Mouse (Mus musculus) embryonic facial prominence, embryonic 12.5 days (tissue): ENCODE results near the gene Olfr1157. TPM values are rescaled to one million over a fixed set of nuclear protein-coding genes. Genes with fewer than 3 reads are reported as not detected.

ENCODE experiments used
- ATAC-seq: fragments of 200-750 bp; cut with Nextera tagmentation; 2 replicates; pipeline ENCODE4 v1.8.0; 2017; ENCODE audit not compliant: insufficient number of reproducible peaks, insufficient read depth, low FRiP score, low TSS enrichment
- H3K27ac ChIP-seq: fragments of 300-500 bp; sonication (generic); 2 replicates; pipeline ENCODE4 v1.5.1; 2016; ENCODE audit warnings: mild to moderate bottlenecking
- H3K27me3 ChIP-seq: fragments of 300-500 bp; sonication (generic); 2 replicates; pipeline ENCODE4 v1.6.1; 2016; ENCODE audit warnings: mild to moderate bottlenecking, moderate library complexity
- H3K36me3 ChIP-seq: fragments of 300-500 bp; sonication (generic); 2 replicates; pipeline ENCODE4 v1.6.1; 2016; ENCODE audit warnings: mild to moderate bottlenecking
- H3K4me1 ChIP-seq: fragments of 300-500 bp; sonication (generic); 2 replicates; pipeline ENCODE4 v1.6.1; 2016
- H3K4me2 ChIP-seq: fragments of 300-500 bp; sonication (generic); replicated peaks from 2 replicates; pipeline ENCODE4 v1.6.1; 2016; ENCODE audit warnings: mild to moderate bottlenecking, moderate library complexity
- H3K4me3 ChIP-seq: fragments of 300-500 bp; sonication (generic); 2 replicates; pipeline ENCODE4 v1.5.1; 2016; ENCODE audit warnings: mild to moderate bottlenecking
- H3K9ac ChIP-seq: fragments of 300-500 bp; sonication (generic); 2 replicates; pipeline ENCODE4 v1.6.1; 2016; ENCODE audit warnings: mild to moderate bottlenecking, moderate library complexity
- H3K9me3 ChIP-seq: fragments of 300-500 bp; sonication (generic); 2 replicates; pipeline ENCODE4 v1.6.1; 2016; ENCODE audit warnings: mild to moderate bottlenecking, moderate library complexity
- WGBS: fragments of 180-500 bp; shearing (Covaris S2); methylation state at CpG from one replicate; pipeline ENCODE4 v1.1.7; 2016; 5-methylcytosine and 5-hydroxymethylcytosine counted together
- polyA plus RNA-seq: library from polyadenylated mRNA; unstranded; fragments of >200 nt; fragmentation: Nextera tagmentation; extraction: Ambion mirVana; gene quantifications from 2 replicates; pipeline ENCODE4 v1.2.1, GENCODE M21; 2016

Gene Olfr1157
- polyA plus RNA-seq = not detected in 2 replicates

- Histone ChIP-seq H3K36me3 (no peaks in the 10 kb centered on the region), H3K4me2 (no peak within 1 kb of the TSS), H3K9me3 (no peaks in the 10 kb centered on the region), H3K27ac (no peak within 1 kb of the TSS), H3K4me1 (no peaks in the 10 kb centered on the region), H3K4me3 (no peak within 1 kb of the TSS), H3K27me3 (no peaks in the 10 kb centered on the region), H3K9ac (no peak within 1 kb of the TSS)
- no peak for ATAC-seq
- WGBS = 93% methylated on average over 4 of the region's 4 CpGs
These were observed at the start of gene Olfr1157 for GRCm38 (mm10) chr2:87968199-87968598. Gene Olfr1157, minus strand, starts transcription at chr2:87968299.

GRCm38 (mm10) chr2:88007515-88008318, 39.6 kb upstream of the Olfr1157 start, which contains the start of gene Olfr1160:
Gene Olfr1160, minus strand, starts transcription at chr2:88008268.
- H3K9me3 ChIP-seq = no peaks in the 10 kb centered on the region
- no peak within 1 kb of the TSS for H3K27ac ChIP-seq
- no peak within 1 kb of the TSS for H3K4me3 ChIP-seq
- no peak within 1 kb of the TSS for H3K4me2 ChIP-seq
- H3K36me3 ChIP-seq = no peaks in the 10 kb centered on the region
- ATAC-seq = no peak
- no peak within 1 kb of the TSS for H3K9ac ChIP-seq
- H3K4me1 ChIP-seq = no peaks in the 10 kb centered on the region
- no peaks in the 10 kb centered on the region for H3K27me3 ChIP-seq

- no peak for ATAC-seq
- Histone ChIP-seq H3K4me1 (no peaks in the 10 kb centered on the region), H3K27me3 (no peaks in the 10 kb centered on the region)
These were observed 21.7 kb upstream of the Olfr1157 start, which contains the start of gene Olfr1158 for GRCm38 (mm10) chr2:87989813-87990212. Gene Olfr1158, plus strand, starts transcription at chr2:87990113.

GRCm38 (mm10) chr2:87974563-87974962, 6.5 kb upstream of the Olfr1157 start, which contains the start of gene Olfr74:
Gene Olfr74, minus strand, starts transcription at chr2:87974663.
- no peaks in the 10 kb centered on the region for H3K9me3 ChIP-seq
- no peak for ATAC-seq
- WGBS = 68% methylated on average over 3 of the region's 3 CpGs
- H3K36me3 ChIP-seq = no peaks in the 10 kb centered on the region
- H3K27me3 ChIP-seq = no peaks in the 10 kb centered on the region
- H3K4me2 ChIP-seq = no peak within 1 kb of the TSS
- no peak within 1 kb of the TSS for H3K27ac ChIP-seq
- H3K4me1 ChIP-seq = no peaks in the 10 kb centered on the region
- no peak within 1 kb of the TSS for H3K9ac ChIP-seq
- no peak within 1 kb of the TSS for H3K4me3 ChIP-seq

More at GRCm38 (mm10) chr2:87989813-87990212, 21.7 kb upstream of the Olfr1157 start, which contains the start of gene Olfr1158:
- Histone ChIP-seq H3K27ac (no peak within 1 kb of the TSS), H3K4me2 (no peak within 1 kb of the TSS), H3K4me3 (no peak within 1 kb of the TSS), H3K9me3 (no peaks in the 10 kb centered on the region), H3K36me3 (no peaks in the 10 kb centered on the region), H3K9ac (no peak within 1 kb of the TSS)

- no peaks in the 10 kb centered on the region for H3K9me3 ChIP-seq
- no peak within 1 kb of the TSS for H3K4me3 ChIP-seq
- H3K9ac ChIP-seq = no peak within 1 kb of the TSS
- H3K4me1 ChIP-seq = no peaks in the 10 kb centered on the region
- no peaks in the 10 kb centered on the region for H3K36me3 ChIP-seq
- H3K27me3 ChIP-seq = no peaks in the 10 kb centered on the region
- no peak within 1 kb of the TSS for H3K4me2 ChIP-seq
- ATAC-seq = no peak
- H3K27ac ChIP-seq = no peak within 1 kb of the TSS
These were observed 15.1 kb downstream of the Olfr1157 start, which contains the start of gene Olfr1156 for GRCm38 (mm10) chr2:87953000-87953399. Gene Olfr1156, minus strand, starts transcription at chr2:87953100.

GRCm38 (mm10) chr2:87945037-87945436, 23.1 kb downstream of the Olfr1157 start, which contains the start of gene Olfr1155:
Gene Olfr1155, minus strand, starts transcription at chr2:87945137.
- Histone ChIP-seq H3K9ac (no peak within 1 kb of the TSS), H3K36me3 (no peaks in the 10 kb centered on the region), H3K27ac (no peak within 1 kb of the TSS), H3K4me1 (no peaks in the 10 kb centered on the region), H3K4me3 (no peak within 1 kb of the TSS), H3K4me2 (no peak within 1 kb of the TSS), H3K27me3 (no peaks in the 10 kb centered on the region), H3K9me3 (no peaks in the 10 kb centered on the region)
- no peak for ATAC-seq
- 94% methylated on average over 1 of the region's 1 CpGs for WGBS

Other genes with a start within 250 kb of the Olfr1157 start
- gene Olfr1138, start 228.3 kb downstream of the Olfr1157 start, polyA plus RNA-seq = not detected in 2 replicates
- gene Olfr1140, start 224.5 kb downstream of the Olfr1157 start, polyA plus RNA-seq = not detected in 2 replicates
- not detected in 2 replicates for gene Olfr1141, start 214.3 kb downstream of the Olfr1157 start, polyA plus RNA-seq
- not detected in 2 replicates for gene Olfr152, start 188.8 kb downstream of the Olfr1157 start, polyA plus RNA-seq
- gene Olfr1143, start 167.7 kb downstream of the Olfr1157 start, polyA plus RNA-seq = not detected in 2 replicates
- gene Olfr1145, start 158.5 kb downstream of the Olfr1157 start, polyA plus RNA-seq = not detected in 2 replicates
- not detected in 2 replicates for gene Olfr1148, start 137.8 kb downstream of the Olfr1157 start, polyA plus RNA-seq
- gene Olfr1150-ps1, start 124.3 kb downstream of the Olfr1157 start, polyA plus RNA-seq = not detected in 2 replicates
- gene Olfr1151, start 112.4 kb downstream of the Olfr1157 start, polyA plus RNA-seq = not detected in 2 replicates
- 0.03 TPM in 1 of 2 replicates, not detected in the other for gene Olfr1152, start 101.8 kb downstream of the Olfr1157 start, polyA plus RNA-seq
- gene Olfr1153, start 73.3 kb downstream of the Olfr1157 start, polyA plus RNA-seq = not detected in 2 replicates
- not detected in 2 replicates for gene Olfr1154, start 63.1 kb downstream of the Olfr1157 start, polyA plus RNA-seq
- not detected in 2 replicates for gene Olfr1155, start 23.2 kb downstream of the Olfr1157 start, polyA plus RNA-seq
- gene Olfr1156, start 15.2 kb downstream of the Olfr1157 start, polyA plus RNA-seq = not detected in 2 replicates
- gene Olfr74, start 6.4 kb upstream of the Olfr1157 start, polyA plus RNA-seq = not detected in 2 replicates
- gene Olfr1158, start 21.8 kb upstream of the Olfr1157 start, polyA plus RNA-seq = not detected in 2 replicates
- gene Olfr1160, start 40.0 kb upstream of the Olfr1157 start, polyA plus RNA-seq = not detected in 2 replicates
- not detected in 2 replicates for gene Olfr1161, start 54.5 kb upstream of the Olfr1157 start, polyA plus RNA-seq
- gene Olfr73, start 69.4 kb upstream of the Olfr1157 start, polyA plus RNA-seq = not detected in 2 replicates
- gene Olfr1162, start 82.8 kb upstream of the Olfr1157 start, polyA plus RNA-seq = not detected in 2 replicates
- gene Olfr1163, start 103.5 kb upstream of the Olfr1157 start, polyA plus RNA-seq = not detected in 2 replicates
- not detected in 2 replicates for gene Olfr1164, start 125.7 kb upstream of the Olfr1157 start, polyA plus RNA-seq
- not detected in 2 replicates for gene Olfr1166, start 160.0 kb upstream of the Olfr1157 start, polyA plus RNA-seq
- not detected in 2 replicates for gene Olfr1167, start 186.9 kb upstream of the Olfr1157 start, polyA plus RNA-seq
- gene Olfr1168, start 213.6 kb upstream of the Olfr1157 start, polyA plus RNA-seq = not detected in 2 replicates